Mouse (Mus musculus) lung, adult 2 months (tissue): ENCODE data around the gene Sms.

Experiments
- CTCF ChIP-seq: fragments of 200-500 bp; IDR thresholded peaks from 2 replicates; pipeline ENCODE4 v1.5.1; 2011; ENCODE audit warnings: mild to moderate bottlenecking, low read length, control low read depth; ENCODE audit not compliant: insufficient read depth
- POLR2A ChIP-seq: fragments of 200-500 bp; IDR thresholded peaks from 2 replicates; pipeline ENCODE4 v1.6.1; 2011; ENCODE audit warnings: low read depth, mild to moderate bottlenecking, control low read depth, low read length, borderline replicate concordance; ENCODE audit errors: extremely low read depth

GRCm38 (mm10) chrX:157434768-157435167, 57.3 kb downstream of the Sms start:
- no peak for TF ChIP-seq POLR2A
- no peak for TF ChIP-seq CTCF
